ENCODE assay signal across 8 mouse cellular contexts in genomic region chr3:89213803-89214530, GRCm38 (mm10). TPM values are rescaled to one million over a fixed set of nuclear protein-coding genes. Genes with fewer than 3 reads are reported as not detected.
DNase-seq lines count a peak whose midpoint lies in the region; ATAC-seq and TF ChIP-seq lines count a peak whose summit lies in the region.

No protein-coding gene starts in this region.

- 0% methylated on average over 69 of the region's 69 CpGs for WGBS in heart, embryonic 12.5 days
- WGBS in kidney, postnatal 0 days: under 1% methylated on average over 69 of the region's 69 CpGs
- under 1% methylated on average over 66 of the region's 69 CpGs for WGBS in liver, embryonic 11.5 days

- TF ChIP-seq CTCF in kidney, postnatal 0 days (IDR thresholded peaks at IDR 0.05; ENCODE audit: low read depth): no peak

- peaks cover 43% of the 10 kb centered on the region for H3K4me1 ChIP-seq in erythroblast, embryonic 14.5 days (ENCODE audit: control insufficient read depth)
- H3K4me1 ChIP-seq in heart, embryonic 12.5 days (replicated peaks): peaks cover 29% of the 10 kb centered on the region
- peaks cover 15% of the 10 kb centered on the region for H3K4me1 ChIP-seq in kidney, postnatal 0 days (replicated peaks; ENCODE audit: insufficient read depth, low read length)
- peaks cover 25% of the 10 kb centered on the region for H3K4me1 ChIP-seq in liver, embryonic 11.5 days (replicated peaks; ENCODE audit: control insufficient read depth, insufficient read depth, low read length)

- H3K4me2 ChIP-seq in heart, embryonic 12.5 days: peak overlapping the region; percentile 78
- peak overlapping the region; percentile 77 for H3K4me2 ChIP-seq in kidney, postnatal 0 days (ENCODE audit: low read length)
- peak overlapping the region; percentile 91 for H3K4me2 ChIP-seq in liver, embryonic 11.5 days
- H3K4me2 ChIP-seq in myocyte (ENCODE audit: low read depth): peak overlapping the region; percentile 88

- H3K27me3 ChIP-seq in erythroblast, embryonic 14.5 days (ENCODE audit: control insufficient read depth): peaks cover 26% of the 10 kb centered on the region
- H3K27me3 ChIP-seq in heart, embryonic 12.5 days (replicated peaks): no peaks in the 10 kb centered on the region
- H3K27me3 ChIP-seq in kidney, postnatal 0 days (ENCODE audit: insufficient read depth, low read length): no peaks in the 10 kb centered on the region
- H3K27me3 ChIP-seq in liver, embryonic 11.5 days (replicated peaks; ENCODE audit: control insufficient read depth, insufficient read depth, low read length): no peaks in the 10 kb centered on the region; the same call in 1 of the 2 replicates
- H3K27me3 ChIP-seq in myocyte (ENCODE audit: control insufficient read depth, insufficient read depth, insufficient read length): no peaks in the 10 kb centered on the region

- no peaks in the 10 kb centered on the region for H3K9me3 ChIP-seq in erythroblast, embryonic 14.5 days (ENCODE audit: control insufficient read depth, low read length)
- H3K9me3 ChIP-seq in heart, embryonic 12.5 days (replicated peaks): no peaks in the 10 kb centered on the region
- no peaks in the 10 kb centered on the region for H3K9me3 ChIP-seq in kidney, postnatal 0 days (replicated peaks; ENCODE audit: low read length)
- no peaks in the 10 kb centered on the region for H3K9me3 ChIP-seq in liver, embryonic 11.5 days (ENCODE audit: control insufficient read depth, low read length)

- peak overlapping the region; percentile 52 for H3ac ChIP-seq in myocyte (ENCODE audit: control insufficient read depth, insufficient read length)

- peak; percentile 96 for DNase-seq in CD4-positive, CD25-positive, alpha-beta regulatory T cell, adult 2 months (ENCODE audit: low read depth, low spot score)
- peak; percentile 86 for DNase-seq in brain, embryonic 18.5 days (ENCODE audit: low read depth, low spot score)
- peak; percentile 98 for DNase-seq in kidney, postnatal 0 days (ENCODE audit: low spot score)
- peak; percentile 92 for DNase-seq in liver, embryonic 11.5 days (ENCODE audit: low spot score)
- peak; percentile 84 to 91 for DNase-seq in spleen, postnatal 4 days (ENCODE audit: low spot score in 2 of 2)

- TF ChIP-seq POLR2A in myocyte (IDR thresholded peaks at IDR 0.05; ENCODE audit: insufficient read length, low read depth): peak; percentile 57

- H3K27ac ChIP-seq in heart, embryonic 12.5 days (ENCODE audit: poor library complexity, severe bottlenecking): peak overlapping the region; percentile 99
- peak overlapping the region; percentile 90 for H3K27ac ChIP-seq in kidney, postnatal 0 days
- H3K27ac ChIP-seq in liver, embryonic 11.5 days (ENCODE audit: low read depth, low read length): peak overlapping the region; percentile 82

- peaks cover 12% of the 10 kb centered on the region for H3K79me2 ChIP-seq in myocyte (ENCODE audit: control insufficient read depth, insufficient read depth)

- H3K4me3 ChIP-seq in erythroblast, embryonic 14.5 days (replicated peaks): peak overlapping the region; percentile 70
- H3K4me3 ChIP-seq in heart, embryonic 12.5 days: peak overlapping the region; percentile 66
- peak overlapping the region; percentile 66 for H3K4me3 ChIP-seq in kidney, postnatal 0 days (replicated peaks; ENCODE audit: low read depth, low read length)
- H3K4me3 ChIP-seq in liver, embryonic 11.5 days (ENCODE audit: low read depth, low read length): peak overlapping the region; percentile 71
- H3K4me3 ChIP-seq in myocyte: peak overlapping the region; percentile 50

- H3K9ac ChIP-seq in heart, embryonic 12.5 days: peak overlapping the region; percentile 88
- H3K9ac ChIP-seq in kidney, postnatal 0 days (ENCODE audit: low read depth, low read length): peak overlapping the region; percentile 77
- H3K9ac ChIP-seq in liver, embryonic 11.5 days (ENCODE audit: low read depth, low read length): peak overlapping the region; percentile 72

- H3K36me3 ChIP-seq in erythroblast, embryonic 14.5 days (ENCODE audit: control insufficient read depth): peaks cover 29% of the 10 kb centered on the region
- H3K36me3 ChIP-seq in heart, embryonic 12.5 days: peaks cover 25% of the 10 kb centered on the region
- peaks cover 12% of the 10 kb centered on the region; the same call in 1 of the 2 replicates for H3K36me3 ChIP-seq in kidney, postnatal 0 days (ENCODE audit: insufficient read depth, low read length)
- peaks cover 15% of the 10 kb centered on the region for H3K36me3 ChIP-seq in liver, embryonic 11.5 days (ENCODE audit: control insufficient read depth, insufficient read depth, low read length)
- H3K36me3 ChIP-seq in myocyte (ENCODE audit: control insufficient read depth, insufficient read depth): peaks cover 4% of the 10 kb centered on the region

- ATAC-seq in heart, embryonic 12.5 days (ENCODE audit: insufficient number of reproducible peaks, low FRiP score): peak; percentile 94
- ATAC-seq in kidney, postnatal 0 days (replicated peaks; ENCODE audit: low FRiP score, low read depth): peak; percentile 90
- peak; percentile 86 for ATAC-seq in liver, embryonic 11.5 days (replicated peaks; ENCODE audit: low FRiP score)

TF ChIP-seq in myocyte, 11 proteins besides CTCF, POLR2A, EP300 and RAD21:
- no peak for TF ChIP-seq USF1 (IDR thresholded peaks at IDR 0.05; ENCODE audit: low read depth)
- TF ChIP-seq CEBPB (IDR thresholded peaks at IDR 0.05; ENCODE audit: insufficient read depth, poor library complexity, severe bottlenecking): no peak
- TF ChIP-seq POLR2AphosphoS2 (IDR thresholded peaks at IDR 0.05; ENCODE audit: insufficient read length, low read depth): peak; percentile 43

RNA-seq across cellular contexts. Expression of gene Thbs3, which starts 1.0 kb away (rescaled TPM):
- 0.03 and 0.04 TPM in 2 replicates for polyA plus RNA-seq in erythroblast, embryonic 14.5 days (2012)
- polyA plus RNA-seq in heart, embryonic 12.5 days (2016; fragmentation: Nextera tagmentation; extraction: Ambion mirVana): 16.2 and 18.7 TPM in 2 replicates
- 10.4 and 12.1 TPM in 2 replicates for polyA plus RNA-seq in kidney, postnatal 0 days (2015; fragmentation: Nextera tagmentation; extraction: Ambion mirVana)
- polyA plus RNA-seq in liver, embryonic 11.5 days (2014; fragmentation: Nextera tagmentation; extraction: Ambion mirVana): 3.2 and 5.9 TPM in 2 replicates
- polyA plus RNA-seq in myocyte (2012; fragmentation: generic; extraction: Trizol): 5.9 TPM

RNA-seq across cellular contexts. Expression of gene Gba, which starts 11.2 kb away (rescaled TPM):
- 0.40 and 0.57 TPM in 2 replicates for polyA plus RNA-seq in erythroblast, embryonic 14.5 days (2012)
- polyA plus RNA-seq in heart, embryonic 12.5 days (2016; fragmentation: Nextera tagmentation; extraction: Ambion mirVana): 37.1 and 38.0 TPM in 2 replicates
- 53.6 and 56.0 TPM in 2 replicates for polyA plus RNA-seq in kidney, postnatal 0 days (2015; fragmentation: Nextera tagmentation; extraction: Ambion mirVana)
- polyA plus RNA-seq in liver, embryonic 11.5 days (2014; fragmentation: Nextera tagmentation; extraction: Ambion mirVana): 38.5 and 42.1 TPM in 2 replicates
- polyA plus RNA-seq in myocyte (2012; fragmentation: generic; extraction: Trizol): 52.5 TPM

RNA-seq across cellular contexts. Expression of gene Mtx1, which starts 12.9 kb away (rescaled TPM):
- polyA plus RNA-seq in erythroblast, embryonic 14.5 days (2012): 29.8 and 31.7 TPM in 2 replicates
- polyA plus RNA-seq in heart, embryonic 12.5 days (2016; fragmentation: Nextera tagmentation; extraction: Ambion mirVana): 123 and 127 TPM in 2 replicates
- 200 and 218 TPM in 2 replicates for polyA plus RNA-seq in kidney, postnatal 0 days (2015; fragmentation: Nextera tagmentation; extraction: Ambion mirVana)
- 219 and 241 TPM in 2 replicates for polyA plus RNA-seq in liver, embryonic 11.5 days (2014; fragmentation: Nextera tagmentation; extraction: Ambion mirVana)
- polyA plus RNA-seq in myocyte (2012; fragmentation: generic; extraction: Trizol): 114 TPM

RNA-seq across cellular contexts. Expression of gene Muc1, which starts 14.9 kb away (rescaled TPM):
- polyA plus RNA-seq in erythroblast, embryonic 14.5 days (2012): not detected in 2 replicates
- polyA plus RNA-seq in heart, embryonic 12.5 days (2016; fragmentation: Nextera tagmentation; extraction: Ambion mirVana): 0.48 TPM in 1 of 2 replicates, not detected in the other
- polyA plus RNA-seq in kidney, postnatal 0 days (2015; fragmentation: Nextera tagmentation; extraction: Ambion mirVana): 42.8 and 49.5 TPM in 2 replicates
- polyA plus RNA-seq in liver, embryonic 11.5 days (2014; fragmentation: Nextera tagmentation; extraction: Ambion mirVana): 0.30 and 0.62 TPM in 2 replicates
- polyA plus RNA-seq in myocyte (2012; fragmentation: generic; extraction: Trizol): 0.37 TPM

RNA-seq across cellular contexts. Expression of gene Fam189b, which starts 31.0 kb away (rescaled TPM):
- polyA plus RNA-seq in erythroblast, embryonic 14.5 days (2012): 0.60 and 0.84 TPM in 2 replicates
- polyA plus RNA-seq in heart, embryonic 12.5 days (2016; fragmentation: Nextera tagmentation; extraction: Ambion mirVana): 15.4 and 15.6 TPM in 2 replicates
- polyA plus RNA-seq in kidney, postnatal 0 days (2015; fragmentation: Nextera tagmentation; extraction: Ambion mirVana): 23.5 and 24.1 TPM in 2 replicates
- polyA plus RNA-seq in liver, embryonic 11.5 days (2014; fragmentation: Nextera tagmentation; extraction: Ambion mirVana): 12.7 and 13.5 TPM in 2 replicates
- polyA plus RNA-seq in myocyte (2012; fragmentation: generic; extraction: Trizol): 15.0 TPM

Comparison
In these comparisons a context has a peak if more than half of its experiments do, and no peak if none do; other contexts are left out.
1. Peak in every context shown above with its lines: DNase-seq, ATAC-seq, H3K4me3 ChIP-seq and H3K27ac ChIP-seq.
2. RNA of gene Gba, which starts 11.2 kb away (polyA plus RNA-seq): 53.6 to 56.0 TPM in kidney, postnatal 0 days, 52.5 TPM in myocyte (single experiment), 38.5 to 42.1 TPM in liver, embryonic 11.5 days and 37.1 to 38.0 TPM in heart, embryonic 12.5 days; 0.40 to 0.57 TPM in erythroblast, embryonic 14.5 days; every median in the first group is over 10 times any median in the second.